In genomic region chr19:16198162-16198561, GRCm38 (mm10) we compare ENCODE assay signal across 12 mouse cellular contexts.
DNase-seq lines count a peak whose midpoint lies in the region; TF ChIP-seq lines count a peak whose summit lies in the region.
"Had no signal": no experiment of that assay in that cellular context is flagged by ENCODE, and none has a peak within 500 bp of the region (broad histone marks: within the 10 kb centered on the region; RNA-seq: fewer than 3 reads in every experiment).

No protein-coding gene starts in this region.

- peak; percentile 72 for TF ChIP-seq CTCF in heart, adult 2 months (IDR thresholded peaks at IDR 0.05)

- H3K9ac ChIP-seq in heart, adult 2 months (ENCODE audit: low read depth, low read length): no peak overlapping the region
- H3K9ac ChIP-seq: liver, embryonic 15.5 days; neural tube, embryonic 13.5 days had no signal

- TF ChIP-seq POLR2A in heart, adult 2 months (IDR thresholded peaks at IDR 0.05; ENCODE audit: insufficient read depth, low read depth, low read length): no peak

- peaks cover 4% of the 10 kb centered on the region for H3K79me2 ChIP-seq in heart, adult 2 months (replicated peaks; ENCODE audit: control insufficient read depth, insufficient read depth, low read length)

- no peak overlapping the region for H3K4me3 ChIP-seq in heart, adult 2 months
- H3K4me3 ChIP-seq in heart, embryonic 10.5 days: no peak overlapping the region
- H3K4me3 ChIP-seq: liver, embryonic 15.5 days; neural tube, embryonic 13.5 days had no signal

- H3K27ac ChIP-seq in heart, adult 2 months: no peak overlapping the region
- H3K27ac ChIP-seq in heart, embryonic 10.5 days: no peak overlapping the region
- H3K27ac ChIP-seq: liver, embryonic 15.5 days; neural tube, embryonic 13.5 days had no signal

- H3K36me3 ChIP-seq in heart, adult 2 months (ENCODE audit: control insufficient read depth, insufficient read depth, low read length): peaks cover 7% of the 10 kb centered on the region
- no peaks in the 10 kb centered on the region for H3K36me3 ChIP-seq in heart, embryonic 10.5 days
- H3K36me3 ChIP-seq: liver, embryonic 15.5 days; neural tube, embryonic 13.5 days had no signal

- TF ChIP-seq EP300 in heart, adult 2 months (IDR thresholded peaks at IDR 0.05; ENCODE audit: insufficient read depth, low read depth, low read length): peak; percentile 63; the same call in 1 of the 2 replicates

- no peaks in the 10 kb centered on the region for H3K9me3 ChIP-seq in heart, embryonic 10.5 days
- H3K9me3 ChIP-seq: liver, embryonic 15.5 days; neural tube, embryonic 13.5 days had no signal

- peaks cover 9% of the 10 kb centered on the region for H3K4me1 ChIP-seq in heart, adult 2 months (ENCODE audit: control insufficient read depth, insufficient read depth, low read length)
- peaks cover 16% of the 10 kb centered on the region for H3K4me1 ChIP-seq in heart, embryonic 10.5 days
- H3K4me1 ChIP-seq: liver, embryonic 15.5 days had no signal

- DNase-seq in heart, adult 2 months: no peak
- no peak for DNase-seq in heart, embryonic 10.5 days (ENCODE audit: low spot score)
- peak; percentile 29 for DNase-seq in layer of hippocampus, adult 9-11 months
- no peak for DNase-seq in layer of hippocampus, postnatal 25 days (ENCODE audit: extremely low spot score in 1 of 2, low spot score in 1 of 2)
- DNase-seq in adipocyte (ENCODE audit: low spot score): peak; percentile 50
- DNase-seq in cerebellum, postnatal 25 days: peak; percentile 31 to 32
- DNase-seq in urinary bladder, postnatal 10 days (ENCODE audit: low spot score): no peak
- DNase-seq in urinary bladder, adult 2 months (ENCODE audit: low spot score): no peak
- DNase-seq: midbrain, embryonic 14.5 days; right cerebral cortex, adult 18-20 months had no signal

- 89% methylated on average over 3 of the region's 3 CpGs for WGBS in heart, adult 2 months
- WGBS in heart, embryonic 10.5 days: 81% methylated on average over 3 of the region's 3 CpGs

- H3K27me3 ChIP-seq in heart, adult 2 months (ENCODE audit: control insufficient read depth, insufficient read depth, low read length): no peaks in the 10 kb centered on the region
- no peaks in the 10 kb centered on the region for H3K27me3 ChIP-seq in heart, embryonic 10.5 days (ENCODE audit: insufficient read depth, poor library complexity, severe bottlenecking)
- H3K27me3 ChIP-seq: liver, embryonic 15.5 days; neural tube, embryonic 13.5 days had no signal

- intact Hi-C loops in heart, adult 2 months (cut with DNase I): loop anchor here (2.0 to 5.0 kb wide), 2 partner anchors 66 to 135 kb away; partner anchors contain the start of gene Gnaq

Comparison
In these comparisons a context has a peak if more than half of its experiments do, and no peak if none do; other contexts are left out.
1. DNase-seq: peak in layer of hippocampus, adult 9-11 months (single experiment), adipocyte (single experiment) and cerebellum, postnatal 25 days (2 of 2); none in heart, adult 2 months (0 of 2), heart, embryonic 10.5 days (single experiment), layer of hippocampus, postnatal 25 days (0 of 2), urinary bladder, postnatal 10 days (single experiment) and urinary bladder, adult 2 months (single experiment).